Mouse (Mus musculus): ENCODE data around the gene Kndc1. TPM values are rescaled to one million over a fixed set of nuclear protein-coding genes. Genes with fewer than 3 reads are reported as not detected.

The Kndc1 gene
- polyA plus RNA-seq, 1 experiment = 5.4 TPM

DNA sequence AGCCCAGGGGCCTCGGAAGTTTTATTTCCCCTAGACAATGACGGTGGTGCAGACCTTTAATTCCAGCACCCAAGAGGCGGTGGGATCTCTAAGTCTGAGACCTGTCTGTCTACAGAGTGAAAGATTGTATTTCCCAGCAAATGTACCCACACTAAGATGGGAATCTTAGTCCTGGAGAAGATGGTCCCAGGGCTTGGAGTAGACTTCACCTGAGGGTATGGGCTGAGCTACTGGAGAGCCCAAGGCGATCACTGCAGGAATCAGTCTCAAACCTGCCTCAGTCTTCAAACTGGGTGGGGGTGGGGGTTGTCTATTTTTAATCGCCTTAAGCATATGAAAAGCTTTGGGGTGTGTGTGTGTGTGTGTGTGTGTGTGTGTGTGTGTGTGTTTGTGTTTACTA is 51.5 kb downstream of the Kndc1 start:
- TF ChIP-seq CTCF (IDR thresholded peaks at IDR 0.05; ENCODE audit: low read depth, low read length) = no peak
- TF ChIP-seq POLR2A (IDR thresholded peaks at IDR 0.05; ENCODE audit: insufficient read depth, low read length) = peak; percentile 8
- peak; percentile 75; the same call in 1 of the 2 replicates for TF ChIP-seq EP300 (IDR thresholded peaks at IDR 0.05; ENCODE audit: insufficient read depth, low read depth, low read length)
- Histone ChIP-seq H3K36me3 (ENCODE audit: control insufficient read depth, insufficient read depth, low read length, poor library complexity, severe bottlenecking) (peaks cover 14% of the 10 kb centered on the region), H3K9me3 (replicated peaks; ENCODE audit: control insufficient read depth, insufficient read depth, low read length, poor library complexity, severe bottlenecking) (no peaks in the 10 kb centered on the region), H3K4me1 (ENCODE audit: control insufficient read depth, insufficient read depth, low read length) (peaks cover 5% of the 10 kb centered on the region), H3K4me3 (ENCODE audit: low read depth, low read length) (peak overlapping the region; percentile 77), H3K27me3 (ENCODE audit: control insufficient read depth, insufficient read depth, low read length, poor library complexity, severe bottlenecking) (no peaks in the 10 kb centered on the region), H3K9ac (ENCODE audit: low read depth, poor library complexity, severe bottlenecking) (peak overlapping the region; percentile 77), H3K27ac (ENCODE audit: insufficient read depth, low read length) (peak overlapping the region; percentile 98)

DNA sequence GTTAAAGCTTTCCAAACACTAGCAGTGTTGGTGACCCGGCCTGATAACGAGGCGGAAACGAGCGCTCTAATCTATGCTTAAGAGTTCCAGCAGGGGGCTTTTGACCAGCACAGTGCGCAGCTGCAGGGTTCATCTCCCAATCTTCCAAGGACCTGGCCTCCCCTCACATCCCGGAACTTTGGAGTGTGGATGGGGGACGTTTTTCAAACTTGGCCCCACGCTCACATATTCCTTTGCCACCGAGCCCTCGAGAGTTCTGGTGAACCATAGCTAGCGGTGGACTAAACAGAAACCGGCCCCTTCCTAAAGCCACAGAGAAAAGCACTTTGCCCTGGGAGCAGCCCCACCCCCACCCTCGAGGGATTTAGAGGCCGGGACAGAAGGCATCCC is 55.4 kb downstream of the Kndc1 start:
- Histone ChIP-seq H3K36me3 (ENCODE audit: control insufficient read depth, insufficient read depth, low read length, poor library complexity, severe bottlenecking) (peaks cover 10% of the 10 kb centered on the region), H3K9me3 (replicated peaks; ENCODE audit: control insufficient read depth, insufficient read depth, low read length, poor library complexity, severe bottlenecking) (no peaks in the 10 kb centered on the region), H3K4me3 (ENCODE audit: low read depth, low read length) (peak overlapping the region; percentile 71), H3K4me1 (ENCODE audit: control insufficient read depth, insufficient read depth, low read length) (peaks cover 5% of the 10 kb centered on the region), H3K9ac (ENCODE audit: low read depth, poor library complexity, severe bottlenecking) (peak overlapping the region; percentile 81), H3K27ac (ENCODE audit: insufficient read depth, low read length) (peak overlapping the region; percentile 89), H3K27me3 (ENCODE audit: control insufficient read depth, insufficient read depth, low read length, poor library complexity, severe bottlenecking) (no peaks in the 10 kb centered on the region)
- TF ChIP-seq CTCF (IDR thresholded peaks at IDR 0.05; ENCODE audit: low read depth, low read length) (peak; percentile 20), POLR2A (IDR thresholded peaks at IDR 0.05; ENCODE audit: insufficient read depth, low read length) (no peak), EP300 (IDR thresholded peaks at IDR 0.05; ENCODE audit: insufficient read depth, low read depth, low read length) (peak; percentile 96; the same call in 1 of the 2 replicates)

DNA sequence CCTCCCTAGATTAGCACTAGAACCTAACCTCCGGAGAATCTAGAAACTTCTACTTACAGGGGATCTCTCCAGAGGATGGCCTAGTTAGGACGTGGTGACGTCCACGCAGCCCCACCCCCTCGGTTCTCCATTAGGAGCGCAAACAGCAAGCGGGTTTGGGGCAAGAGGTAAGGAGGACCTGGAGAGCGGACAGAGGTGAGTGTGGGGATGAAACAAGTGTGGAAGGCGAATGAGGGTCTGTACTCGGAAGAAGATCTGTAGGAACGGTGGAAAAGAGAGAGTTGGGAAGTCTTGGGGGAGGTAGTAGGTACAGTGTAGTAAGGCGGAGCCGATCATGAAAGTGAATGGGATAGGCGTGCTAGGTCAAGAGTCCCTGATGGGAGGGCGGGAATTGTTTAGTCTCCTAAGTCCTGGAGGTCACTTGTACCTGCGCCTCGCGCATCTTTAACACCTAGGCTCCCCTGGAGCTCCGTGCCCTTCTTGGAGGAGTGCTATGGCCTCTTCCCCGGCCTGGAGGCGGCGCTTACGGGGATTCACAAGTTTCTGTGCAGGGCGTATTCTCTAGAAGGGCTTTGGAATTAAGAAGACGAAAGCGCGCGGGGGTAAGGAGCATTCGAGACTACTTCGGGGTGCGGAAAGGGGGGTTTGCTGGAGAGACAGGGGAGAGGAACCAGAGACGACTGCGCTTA is 55.9 kb downstream of the Kndc1 start:
- peak overlapping the region; percentile 89 for H3K27ac ChIP-seq (ENCODE audit: insufficient read depth, low read length)
- H3K4me3 ChIP-seq (ENCODE audit: low read depth, low read length) = peak overlapping the region; percentile 71
- no peaks in the 10 kb centered on the region for H3K27me3 ChIP-seq (ENCODE audit: control insufficient read depth, insufficient read depth, low read length, poor library complexity, severe bottlenecking)
- H3K9ac ChIP-seq (ENCODE audit: low read depth, poor library complexity, severe bottlenecking) = peak overlapping the region; percentile 81
- peaks cover 5% of the 10 kb centered on the region; the same call in 1 of the 2 replicates for H3K36me3 ChIP-seq (ENCODE audit: control insufficient read depth, insufficient read depth, low read length, poor library complexity, severe bottlenecking)
- H3K9me3 ChIP-seq (replicated peaks; ENCODE audit: control insufficient read depth, insufficient read depth, low read length, poor library complexity, severe bottlenecking) = no peaks in the 10 kb centered on the region
- TF ChIP-seq EP300 (IDR thresholded peaks at IDR 0.05; ENCODE audit: insufficient read depth, low read depth, low read length) (peak; percentile 88), POLR2A (IDR thresholded peaks at IDR 0.05; ENCODE audit: insufficient read depth, low read length) (peak; percentile 39), CTCF (IDR thresholded peaks at IDR 0.05; ENCODE audit: low read depth, low read length) (no peak)
- peaks cover 5% of the 10 kb centered on the region for H3K4me1 ChIP-seq (ENCODE audit: control insufficient read depth, insufficient read depth, low read length)

DNA sequence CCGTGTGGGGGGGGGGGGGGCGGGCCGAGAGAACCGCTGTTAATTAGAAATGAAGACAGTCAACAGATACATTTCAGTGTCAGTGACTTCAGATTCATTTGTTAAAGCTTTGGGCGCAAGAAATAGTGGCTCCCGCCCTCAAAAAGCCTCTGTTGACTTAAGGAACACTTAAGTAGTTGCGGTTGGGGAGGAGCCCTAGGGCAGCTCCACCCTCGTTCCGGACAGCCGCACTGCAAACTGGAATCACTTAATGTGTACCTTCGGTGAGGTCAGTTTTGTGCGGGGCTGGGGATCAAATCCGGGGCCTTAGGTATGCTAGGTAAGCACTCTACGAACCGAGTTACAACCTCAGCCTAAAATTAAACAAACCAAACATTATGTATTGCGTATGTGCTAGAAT is 56.6 kb downstream of the Kndc1 start:
- Histone ChIP-seq H3K4me1 (ENCODE audit: control insufficient read depth, insufficient read depth, low read length) (peaks cover 5% of the 10 kb centered on the region), H3K27me3 (ENCODE audit: control insufficient read depth, insufficient read depth, low read length, poor library complexity, severe bottlenecking) (no peaks in the 10 kb centered on the region), H3K9me3 (replicated peaks; ENCODE audit: control insufficient read depth, insufficient read depth, low read length, poor library complexity, severe bottlenecking) (no peaks in the 10 kb centered on the region), H3K27ac (ENCODE audit: insufficient read depth, low read length) (peak overlapping the region; percentile 89; the same call in 1 of the 2 replicates), H3K36me3 (ENCODE audit: control insufficient read depth, insufficient read depth, low read length, poor library complexity, severe bottlenecking) (peaks cover 3% of the 10 kb centered on the region; the same call in 1 of the 2 replicates), H3K4me3 (ENCODE audit: low read depth, low read length) (peak overlapping the region; percentile 71), H3K9ac (ENCODE audit: low read depth, poor library complexity, severe bottlenecking) (peak overlapping the region; percentile 81)
- TF ChIP-seq EP300 (IDR thresholded peaks at IDR 0.05; ENCODE audit: insufficient read depth, low read depth, low read length) (no peak), POLR2A (IDR thresholded peaks at IDR 0.05; ENCODE audit: insufficient read depth, low read length) (peak; percentile 14)

DNA sequence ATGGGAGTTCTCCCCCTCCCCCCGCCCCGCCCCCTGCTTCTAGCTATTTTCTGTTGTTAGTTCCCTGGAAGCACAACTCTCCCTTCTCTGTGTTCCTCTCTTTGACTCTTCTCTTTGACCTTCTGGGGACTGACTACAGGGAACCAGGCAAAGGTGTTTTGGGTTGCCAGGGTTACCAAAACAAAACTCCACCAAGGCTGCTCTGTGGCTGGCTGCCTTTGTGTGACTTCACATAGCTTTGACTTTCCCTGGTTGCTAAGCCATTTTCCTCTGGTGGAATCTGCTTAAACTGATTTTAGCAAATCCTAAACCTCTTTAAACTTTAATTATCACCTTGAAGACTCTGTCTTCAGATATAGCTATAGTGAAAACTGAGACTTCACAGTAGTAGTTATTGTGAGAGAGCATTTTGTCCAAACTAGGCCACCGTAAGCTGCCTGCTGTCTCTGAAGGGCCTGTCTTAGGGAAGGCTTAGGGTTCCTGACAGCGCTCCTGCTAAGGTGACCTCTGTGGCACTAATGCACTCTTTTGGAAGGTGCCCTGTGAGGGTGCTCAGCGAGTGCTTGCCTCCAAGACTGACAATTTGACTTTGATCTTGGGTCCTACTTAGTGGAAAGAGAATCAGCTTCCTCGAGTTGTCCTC is 57.6 kb downstream of the Kndc1 start:
- Histone ChIP-seq H3K4me1 (ENCODE audit: control insufficient read depth, insufficient read depth, low read length) (peaks cover 5% of the 10 kb centered on the region), H3K4me3 (ENCODE audit: low read depth, low read length) (no peak overlapping the region), H3K9ac (ENCODE audit: low read depth, poor library complexity, severe bottlenecking) (peak overlapping the region; percentile 81; the same call in 1 of the 2 replicates), H3K27me3 (ENCODE audit: control insufficient read depth, insufficient read depth, low read length, poor library complexity, severe bottlenecking) (no peaks in the 10 kb centered on the region), H3K36me3 (ENCODE audit: control insufficient read depth, insufficient read depth, low read length, poor library complexity, severe bottlenecking) (peaks cover under 1% of the 10 kb centered on the region; the same call in 1 of the 2 replicates), H3K9me3 (replicated peaks; ENCODE audit: control insufficient read depth, insufficient read depth, low read length, poor library complexity, severe bottlenecking) (no peaks in the 10 kb centered on the region), H3K27ac (ENCODE audit: insufficient read depth, low read length) (no peak overlapping the region)
- no peak for TF ChIP-seq EP300 (IDR thresholded peaks at IDR 0.05; ENCODE audit: insufficient read depth, low read depth, low read length)
- TF ChIP-seq CTCF (IDR thresholded peaks at IDR 0.05; ENCODE audit: low read depth, low read length) = no peak
- TF ChIP-seq POLR2A (IDR thresholded peaks at IDR 0.05; ENCODE audit: insufficient read depth, low read length) = no peak

DNA sequence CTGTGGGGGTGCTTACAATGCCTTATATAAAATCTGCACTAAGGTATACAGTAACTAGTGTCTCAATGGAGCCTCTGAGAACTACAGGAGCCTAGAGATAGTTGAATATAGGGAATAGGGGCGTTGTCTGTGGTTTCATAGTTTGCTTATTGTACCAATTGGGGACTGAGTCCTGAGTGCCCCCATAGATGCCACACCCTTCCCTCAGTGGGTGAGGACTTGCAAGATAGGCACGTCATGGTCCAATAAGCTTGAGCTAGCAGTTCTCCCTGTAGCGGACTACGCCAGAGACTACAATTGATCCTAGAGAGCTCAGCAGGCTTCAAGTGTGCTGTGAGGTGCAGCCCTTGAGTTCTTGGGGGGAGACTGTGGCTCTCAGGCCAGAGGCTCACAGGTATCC is 61.0 kb downstream of the Kndc1 start:
- H3K27ac ChIP-seq (ENCODE audit: insufficient read depth, low read length) = no peak overlapping the region
- no peak for TF ChIP-seq POLR2A (IDR thresholded peaks at IDR 0.05; ENCODE audit: insufficient read depth, low read length)
- TF ChIP-seq EP300 (IDR thresholded peaks at IDR 0.05; ENCODE audit: insufficient read depth, low read depth, low read length) = no peak
- no peak for TF ChIP-seq CTCF (IDR thresholded peaks at IDR 0.05; ENCODE audit: low read depth, low read length)
- H3K4me1 ChIP-seq (ENCODE audit: control insufficient read depth, insufficient read depth, low read length) = no peaks in the 10 kb centered on the region
- H3K9ac ChIP-seq (ENCODE audit: low read depth, poor library complexity, severe bottlenecking) = no peak overlapping the region
- no peak overlapping the region for H3K4me3 ChIP-seq (ENCODE audit: low read depth, low read length)
- no peaks in the 10 kb centered on the region for H3K9me3 ChIP-seq (replicated peaks; ENCODE audit: control insufficient read depth, insufficient read depth, low read length, poor library complexity, severe bottlenecking)
- no peaks in the 10 kb centered on the region for H3K27me3 ChIP-seq (ENCODE audit: control insufficient read depth, insufficient read depth, low read length, poor library complexity, severe bottlenecking)
- H3K36me3 ChIP-seq (ENCODE audit: control insufficient read depth, insufficient read depth, low read length, poor library complexity, severe bottlenecking) = no peaks in the 10 kb centered on the region; the same call in 1 of the 2 replicates

Data from ES-Bruce4 (cell line).